Mouse (Mus musculus): ENCODE data around the gene Exoc6. TPM values are rescaled to one million over a fixed set of nuclear protein-coding genes. Genes with fewer than 3 reads are reported as not detected.

The Exoc6 gene
- total RNA-seq, 2 experiments from 2014 or later, result 53.3 to 54.7 TPM

DNA sequence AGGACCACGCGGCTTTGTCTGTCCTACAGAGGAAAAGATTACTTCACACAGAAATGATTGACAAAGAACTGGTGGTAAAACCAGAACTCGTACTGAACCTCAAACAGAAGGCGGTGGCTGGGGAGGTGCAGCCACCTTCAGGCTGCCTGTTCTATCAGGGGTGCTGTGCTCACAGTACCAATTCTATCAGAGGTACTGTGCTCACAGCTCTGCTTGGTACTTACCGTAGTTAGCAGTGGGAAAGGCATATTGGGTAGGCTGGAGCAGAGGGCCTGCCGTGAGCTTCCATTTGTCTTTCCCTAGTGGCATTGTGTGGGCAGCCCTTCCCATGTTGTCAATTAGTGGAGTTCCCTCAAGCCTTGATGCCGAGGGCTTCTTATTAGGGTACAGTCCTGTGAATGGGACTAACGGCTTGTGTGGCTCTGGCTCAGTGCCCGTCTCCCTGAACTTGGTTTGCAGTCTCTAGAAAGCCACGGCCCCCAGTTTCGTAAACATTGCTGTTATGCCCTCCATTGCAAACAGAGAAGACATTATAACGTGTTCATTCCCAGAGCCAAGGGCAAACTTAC is 19.1 kb downstream of the Exoc6 start:
- no peak for DNase-seq (ENCODE audit: low spot score in 2 of 2)
- Histone ChIP-seq H3K4me3 (no peak overlapping the region), H3K27ac (no peak overlapping the region)
- no peak for TF ChIP-seq CTCF (conservative IDR thresholded peaks at IDR 0.05)

DNA sequence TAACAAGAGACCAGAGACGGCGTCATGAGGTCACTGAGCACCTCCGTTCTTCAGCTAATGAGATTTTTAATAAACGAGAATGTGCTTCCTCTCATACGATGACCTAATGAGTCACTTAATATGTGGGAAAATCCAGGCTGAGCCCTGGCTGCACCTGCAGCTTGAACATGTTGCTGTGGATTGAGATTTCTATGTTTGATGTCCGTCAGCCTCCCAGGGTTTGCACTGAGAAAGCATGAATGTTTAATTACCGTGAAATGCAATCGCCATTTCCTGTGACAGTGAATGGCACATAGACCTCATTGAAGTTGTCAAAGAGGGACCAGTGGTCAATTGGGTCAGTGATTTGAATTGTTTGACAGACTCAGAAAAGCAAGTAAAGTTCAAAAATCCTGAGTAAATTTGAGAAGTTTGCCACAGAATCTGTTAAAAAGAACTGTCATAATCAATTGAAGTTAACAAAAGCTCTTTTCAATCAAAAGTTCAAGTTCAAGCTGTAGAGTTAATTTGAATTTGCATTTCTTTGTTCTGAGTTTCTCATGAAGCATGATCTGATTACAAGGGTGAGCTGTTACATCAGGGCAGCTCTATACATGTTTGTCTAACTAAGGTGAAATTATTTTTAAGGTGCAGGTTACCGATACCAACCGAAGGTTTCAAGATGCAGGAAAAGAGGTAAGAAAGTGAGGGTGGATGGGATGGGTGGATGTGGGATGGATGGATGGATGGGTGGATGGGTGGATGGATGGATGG is 20.9 kb downstream of the Exoc6 start:
- no peak for TF ChIP-seq CTCF (conservative IDR thresholded peaks at IDR 0.05)

DNA sequence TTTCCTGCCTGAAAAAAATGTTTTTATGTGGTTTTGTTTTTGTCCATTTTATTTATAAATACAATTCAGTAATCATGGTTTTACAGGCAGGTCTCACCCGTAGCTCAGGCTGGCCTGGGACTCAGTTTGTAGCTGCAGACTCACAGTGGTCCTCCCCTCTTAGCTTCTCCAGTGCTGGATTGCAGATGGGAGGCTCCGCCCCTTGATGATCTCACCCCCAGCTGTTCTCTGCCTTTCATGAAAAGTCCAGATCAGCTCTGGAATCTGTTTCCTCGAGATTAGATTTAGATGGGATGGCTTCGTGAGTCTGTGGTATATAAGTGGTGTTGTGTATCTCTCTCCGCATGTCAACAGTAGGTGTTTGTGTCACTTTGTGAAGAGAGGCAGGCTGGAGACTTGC is 24.6 kb downstream of the Exoc6 start:
- TF ChIP-seq CTCF (conservative IDR thresholded peaks at IDR 0.05), result no peak
- no peak for DNase-seq (ENCODE audit: low spot score in 2 of 2)
- no peak overlapping the region for H3K27ac ChIP-seq
- H3K4me3 ChIP-seq, result no peak overlapping the region

More for the DNA sequence above, 20.9 kb downstream of the Exoc6 start:
- H3K27ac ChIP-seq, result no peak overlapping the region
- H3K4me3 ChIP-seq, result no peak overlapping the region
- no peak for DNase-seq (ENCODE audit: low spot score in 2 of 2)

DNA sequence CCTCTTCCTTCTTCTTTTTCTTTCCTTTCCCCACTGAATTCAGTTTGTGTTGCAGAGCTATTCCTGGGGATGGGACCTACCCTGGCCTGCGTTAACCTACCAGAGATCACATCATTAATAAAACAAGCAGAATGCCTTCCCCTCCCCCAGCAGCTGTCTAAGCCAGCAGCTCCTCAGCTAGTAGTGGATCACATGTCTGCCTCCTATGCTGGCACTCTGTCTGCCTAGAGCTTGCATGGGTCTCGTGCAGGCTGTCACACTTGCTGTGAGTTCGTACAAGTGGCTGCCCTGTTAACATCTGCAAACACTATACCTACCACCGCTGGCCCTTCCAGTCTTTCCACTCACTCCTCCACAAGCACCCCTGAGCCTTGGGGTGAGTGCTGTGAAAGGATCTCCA is 29.4 kb downstream of the Exoc6 start:
- Histone ChIP-seq H3K27ac (no peak overlapping the region), H3K4me3 (no peak overlapping the region)
- DNase-seq (ENCODE audit: low spot score in 2 of 2), result no peak
- TF ChIP-seq CTCF (conservative IDR thresholded peaks at IDR 0.05), result no peak

DNA sequence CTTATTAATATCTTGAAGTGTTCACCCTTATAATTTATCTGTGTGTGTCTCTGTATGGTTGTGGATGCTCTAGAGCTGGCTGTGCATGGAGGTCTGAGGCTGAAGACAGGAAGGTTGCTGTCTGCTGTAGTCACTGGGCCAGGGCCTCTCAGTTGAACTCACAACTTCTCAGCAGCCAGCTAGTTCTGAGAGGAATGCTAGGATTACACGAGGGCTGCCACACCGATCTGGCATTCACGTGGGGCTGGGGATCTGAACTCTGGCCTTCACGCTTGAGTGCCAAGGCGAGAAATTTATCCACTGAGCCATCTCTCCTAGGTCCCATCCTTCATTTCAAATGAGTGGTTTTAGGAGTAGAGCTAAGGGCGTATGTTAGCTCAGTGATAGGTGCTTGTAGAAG is 30.2 kb downstream of the Exoc6 start:
- no peak for DNase-seq (ENCODE audit: low spot score in 2 of 2)
- H3K4me3 ChIP-seq, result no peak overlapping the region
- no peak overlapping the region for H3K27ac ChIP-seq
- TF ChIP-seq CTCF (conservative IDR thresholded peaks at IDR 0.05), result no peak

DNA sequence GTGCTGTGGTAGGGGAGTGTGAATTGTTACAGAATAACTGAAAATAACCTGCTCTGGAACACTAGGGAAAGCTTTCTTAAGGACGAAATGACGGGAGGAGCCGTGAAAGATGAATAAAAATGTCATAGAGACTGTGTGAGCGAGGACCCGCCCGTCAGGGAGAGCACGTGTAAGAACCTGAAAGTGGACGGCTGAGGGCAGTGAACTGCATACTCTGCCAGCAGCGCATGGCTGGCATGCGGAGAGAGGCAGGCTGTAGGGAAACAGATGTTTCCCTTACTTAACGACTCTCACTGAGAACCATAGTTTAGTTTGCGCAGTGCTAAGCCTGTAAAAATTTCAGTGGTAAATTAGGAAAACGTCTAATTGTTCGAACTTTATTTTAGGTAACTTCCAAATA is 35.0 kb downstream of the Exoc6 start:
- Histone ChIP-seq H3K4me3 (no peak overlapping the region), H3K27ac (no peak overlapping the region)
- TF ChIP-seq CTCF (conservative IDR thresholded peaks at IDR 0.05), result no peak
- no peak for DNase-seq (ENCODE audit: low spot score in 2 of 2)

DNA sequence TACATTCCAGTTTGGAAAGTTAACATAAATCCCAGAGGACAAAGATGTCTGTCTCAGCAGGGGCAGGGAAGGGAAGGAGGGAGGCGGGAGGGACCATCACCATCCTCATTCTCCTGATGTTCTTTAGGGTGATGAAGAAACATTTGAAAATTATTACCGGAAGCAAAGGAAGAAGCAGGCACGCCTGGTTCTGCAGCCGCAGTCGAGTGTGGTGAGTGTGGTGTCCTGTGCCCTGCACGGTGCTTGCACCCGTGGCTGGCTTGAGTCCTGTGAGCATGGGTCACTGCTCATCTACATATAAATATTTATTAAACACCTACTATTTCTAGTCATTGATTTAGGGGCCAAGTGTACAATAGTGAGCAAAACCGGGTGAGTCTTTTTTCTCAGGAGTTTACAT is 35.5 kb downstream of the Exoc6 start:
- Histone ChIP-seq H3K4me3 (no peak overlapping the region), H3K27ac (no peak overlapping the region)
- no peak for DNase-seq (ENCODE audit: low spot score in 2 of 2)
- TF ChIP-seq CTCF (conservative IDR thresholded peaks at IDR 0.05), result no peak

DNA sequence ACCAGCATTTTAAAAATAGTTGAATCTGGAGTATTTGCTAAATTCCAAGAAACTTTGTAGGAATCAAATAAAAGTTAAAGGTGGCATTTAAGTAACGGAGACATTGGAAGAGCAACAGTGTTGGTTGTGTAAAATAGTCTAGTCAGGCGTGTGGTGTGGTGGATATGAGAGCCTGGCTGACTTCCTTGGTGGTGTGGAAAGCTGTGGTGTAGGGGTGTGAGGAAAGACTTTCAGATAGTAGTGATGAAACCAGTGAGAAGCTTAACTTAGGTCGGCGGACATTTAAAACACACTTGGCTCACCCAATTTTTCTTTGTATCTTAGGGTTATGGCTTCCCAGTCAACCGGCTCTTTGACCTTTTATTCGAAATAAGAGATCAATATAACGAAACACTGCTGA is 40.3 kb downstream of the Exoc6 start:
- H3K27ac ChIP-seq, result no peak overlapping the region
- no peak for DNase-seq (ENCODE audit: low spot score in 2 of 2)
- H3K4me3 ChIP-seq, result no peak overlapping the region
- TF ChIP-seq CTCF (conservative IDR thresholded peaks at IDR 0.05), result no peak

DNA sequence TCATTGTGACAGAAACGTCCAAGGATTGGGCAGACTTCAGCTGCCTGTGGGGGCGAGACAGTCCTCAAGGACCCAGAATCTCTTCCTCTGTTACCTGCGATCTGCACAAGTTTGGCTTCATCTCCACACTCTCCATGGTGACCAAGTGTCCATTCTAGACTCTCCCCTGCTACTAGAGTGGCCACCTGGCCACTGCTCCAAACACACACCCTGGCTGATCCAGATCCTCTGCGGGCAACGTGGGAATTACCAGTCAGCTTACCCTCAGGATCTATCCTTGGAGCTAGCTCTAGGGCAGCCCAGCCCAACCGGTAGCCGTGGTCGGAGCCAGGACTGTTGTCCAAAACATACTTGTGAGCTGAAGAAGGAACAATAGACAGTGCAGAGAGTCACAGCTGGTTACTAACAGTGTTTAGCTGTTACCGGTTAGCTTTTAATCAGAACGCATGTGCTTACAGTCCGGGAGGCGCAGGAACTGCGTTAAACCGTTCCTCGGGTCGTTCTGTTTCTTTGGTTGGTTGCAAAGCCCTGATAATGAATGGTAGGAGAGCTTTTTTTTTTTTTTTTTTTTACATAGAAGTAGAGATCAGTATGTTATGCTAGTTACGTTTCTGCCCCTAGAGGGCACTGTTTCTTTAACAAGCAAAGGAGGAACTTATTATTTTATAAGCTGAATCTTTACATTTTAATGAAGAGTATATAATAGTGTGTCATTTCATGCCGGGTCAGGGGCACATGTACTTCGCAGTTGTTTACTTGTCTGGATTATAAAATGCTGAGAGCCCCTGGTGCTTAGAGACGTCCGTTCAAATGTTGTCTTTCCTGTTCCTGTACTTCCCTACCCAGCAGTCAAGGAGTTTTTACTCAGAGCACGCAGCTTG is 52.0 kb downstream of the Exoc6 start:
- H3K4me3 ChIP-seq, result no peak overlapping the region
- H3K27ac ChIP-seq, result no peak overlapping the region
- TF ChIP-seq CTCF (conservative IDR thresholded peaks at IDR 0.05), result peak; percentile 81
- DNase-seq (ENCODE audit: low spot score in 2 of 2), result peak; percentile 31 to 51

DNA sequence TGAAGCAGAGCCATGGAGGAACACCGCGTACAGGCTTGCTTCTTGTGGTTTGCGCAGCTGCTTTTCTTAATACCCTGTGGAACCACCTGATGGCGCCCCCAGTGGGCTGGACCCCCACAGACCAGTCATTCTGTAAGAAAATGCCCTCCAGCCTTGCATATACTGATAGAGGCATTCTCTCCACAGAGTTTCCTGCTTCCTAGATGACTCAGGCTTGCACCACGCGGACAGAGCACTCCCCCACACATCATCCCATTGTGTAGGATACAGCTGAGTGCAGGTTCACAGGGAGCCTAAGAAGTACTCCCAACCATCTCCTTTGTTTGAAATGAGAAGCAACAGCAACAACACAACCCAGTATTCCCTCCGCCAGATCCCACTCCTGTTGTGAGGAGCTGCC is 59.8 kb downstream of the Exoc6 start:
- no peak for DNase-seq (ENCODE audit: low spot score in 2 of 2)
- no peak for TF ChIP-seq CTCF (conservative IDR thresholded peaks at IDR 0.05)
- Histone ChIP-seq H3K4me3 (no peak overlapping the region), H3K27ac (no peak overlapping the region)

DNA sequence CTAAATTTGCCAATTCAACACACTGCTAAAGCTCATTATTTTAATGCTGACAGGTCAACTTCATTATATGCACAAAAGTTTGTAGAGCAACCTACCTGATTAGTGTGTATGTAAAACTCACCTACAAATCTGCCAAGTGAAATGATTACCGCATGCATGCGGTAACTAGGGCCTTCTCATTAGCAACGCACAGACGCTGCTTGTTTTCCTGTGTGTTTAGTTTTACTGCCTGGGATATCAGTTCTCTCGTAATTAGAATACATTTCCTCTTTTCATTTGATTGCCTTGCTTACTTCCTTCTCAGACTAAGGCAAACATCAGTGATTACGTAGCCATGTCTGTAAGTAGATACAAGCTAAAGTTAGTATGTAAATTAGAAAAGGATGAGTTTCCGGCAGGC is 62.7 kb downstream of the Exoc6 start:
- no peak for DNase-seq (ENCODE audit: low spot score in 2 of 2)
- no peak for TF ChIP-seq CTCF (conservative IDR thresholded peaks at IDR 0.05)
- Histone ChIP-seq H3K27ac (no peak overlapping the region), H3K4me3 (no peak overlapping the region)

DNA sequence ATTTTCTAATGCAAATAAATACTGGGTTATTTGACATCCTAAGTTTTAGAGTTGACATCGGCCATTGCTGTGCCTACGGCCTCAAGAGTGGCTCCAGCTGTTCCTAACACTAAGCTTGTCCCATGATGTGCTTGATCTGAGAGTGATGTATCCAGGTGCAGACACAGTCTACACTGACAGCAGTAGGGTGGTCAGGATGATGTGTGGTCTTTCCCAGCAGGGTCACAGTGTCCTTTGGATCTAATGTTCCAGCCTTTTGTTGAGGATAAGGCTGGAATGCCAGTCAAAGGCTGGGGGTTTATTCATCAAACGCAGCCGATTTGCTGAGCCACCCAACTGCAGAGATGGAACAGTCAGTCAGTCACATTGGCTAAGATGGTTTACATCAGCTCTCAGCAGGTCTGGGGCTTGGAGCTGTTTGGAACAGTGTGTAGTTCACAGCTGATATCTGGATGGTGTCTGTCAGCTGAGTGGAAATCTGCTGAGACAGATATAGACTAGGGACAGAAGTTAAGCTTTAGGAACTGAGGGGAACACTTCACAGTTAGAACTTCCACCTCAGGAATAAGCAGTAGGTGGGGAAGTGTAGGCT is 64.9 kb downstream of the Exoc6 start:
- H3K4me3 ChIP-seq, result no peak overlapping the region
- peak; percentile 37 to 38 for DNase-seq (ENCODE audit: low spot score in 2 of 2)
- H3K27ac ChIP-seq, result peak overlapping the region; percentile 77
- TF ChIP-seq CTCF (conservative IDR thresholded peaks at IDR 0.05), result no peak

DNA sequence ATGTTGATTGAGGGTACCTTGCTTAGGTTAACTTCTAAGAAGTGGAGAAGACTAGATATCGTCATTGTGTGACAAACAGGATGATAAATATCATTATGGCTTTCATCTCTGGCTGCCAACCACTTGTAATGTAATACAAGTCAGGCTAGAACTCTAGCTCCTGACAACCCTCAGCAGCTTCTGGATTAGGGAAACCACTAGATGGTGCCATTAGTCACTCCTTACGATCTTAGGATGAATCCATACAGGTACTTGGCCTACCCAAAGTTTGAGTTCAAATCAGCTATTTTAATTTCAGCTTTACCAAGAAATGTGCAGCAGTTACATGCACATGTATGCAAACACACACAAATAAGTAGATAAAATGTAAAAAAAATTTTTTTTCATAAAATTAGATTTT is 97.8 kb downstream of the Exoc6 start:
- DNase-seq (ENCODE audit: low spot score in 2 of 2), result no peak
- H3K4me3 ChIP-seq, result no peak overlapping the region
- H3K27ac ChIP-seq, result no peak overlapping the region
- peak; percentile 68 for TF ChIP-seq CTCF (conservative IDR thresholded peaks at IDR 0.05)
